Mouse (Mus musculus): ENCODE measurements around the gene Spata46.

DNA sequence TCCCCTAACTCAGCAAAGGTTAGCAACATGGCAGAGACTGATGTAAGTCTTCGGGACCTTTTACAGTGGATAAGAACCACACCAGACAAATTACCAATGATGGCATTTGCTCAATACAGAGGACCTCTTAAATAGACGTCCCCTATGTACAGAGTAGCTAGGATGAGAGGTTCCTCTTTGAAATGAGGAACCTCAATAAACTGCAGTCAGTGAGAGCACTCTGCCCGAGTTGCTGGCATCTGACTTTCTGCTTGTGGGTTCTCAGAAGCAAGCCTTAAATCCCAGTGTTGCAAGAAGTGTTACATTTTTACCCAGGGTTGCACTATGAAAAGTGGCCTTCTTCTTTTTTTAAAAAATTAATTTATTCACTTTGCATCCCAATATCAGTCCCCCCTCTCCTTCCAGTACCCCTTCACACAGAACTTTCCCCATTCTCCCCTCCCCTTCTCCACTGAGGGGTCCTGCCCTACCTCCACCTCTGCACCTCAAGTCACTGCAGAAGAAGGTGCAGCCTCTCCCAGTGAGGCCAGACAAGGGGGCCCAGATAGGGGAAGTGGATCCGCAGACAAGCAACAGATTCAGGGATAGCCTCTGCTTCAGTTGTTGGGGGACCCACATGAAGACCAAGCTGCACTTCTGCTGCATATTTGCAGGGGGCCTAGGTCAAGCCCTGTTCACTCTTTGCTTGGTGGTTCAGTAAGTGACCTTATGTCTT lies 26.0 kb upstream of the Spata46 start:
- no peak for TF ChIP-seq CEBPB (IDR thresholded peaks at IDR 0.05; ENCODE audit: low read depth)
- no peak for TF ChIP-seq CTCF (IDR thresholded peaks at IDR 0.05; ENCODE audit: control insufficient read depth, insufficient read depth, insufficient read length)
